Mouse (Mus musculus) inflammation-experienced regulatory T-cells, adult 6 months (primary cell): ENCODE results near the gene Bdh2. TPM values are rescaled to one million over a fixed set of nuclear protein-coding genes. Genes with fewer than 3 reads are reported as not detected.
A peak's percentile ranks its signal among the peaks of the same experiment; 100 is the strongest.

Source experiments
- ATAC-seq: one replicate; pipeline ENCODE4 v1.8.0; 2017
- polyA plus RNA-seq, 3 experiments: library from polyadenylated mRNA; unstranded; fragments of 100-300 nt; shearing (Covaris generic); gene quantifications; one replicate each; pipeline ENCODE4 v1.2.1; 2017

Gene Bdh2
- under 1 TPM in 1 of 3 experiments, not detected in 2; 0.77 TPM for polyA plus RNA-seq

- peak; percentile 92 for ATAC-seq
Observed at GRCm38 (mm10) chr3:135280669-135281415, at the start of gene Bdh2. Gene Bdh2 (plus strand): TSS chr3:135281221.

- no peak for ATAC-seq
Observed at GRCm38 (mm10) chr3:135232058-135232457, 49.0 kb upstream of the Bdh2 start.

GRCm38 (mm10) chr3:135232462-135232861, 48.6 kb upstream of the Bdh2 start:
- ATAC-seq: no peak

- peak; percentile 84 for ATAC-seq
Observed at GRCm38 (mm10) chr3:135245733-135246132, 35.3 kb upstream of the Bdh2 start.

GRCm38 (mm10) chr3:135246828-135247227, 34.2 kb upstream of the Bdh2 start:
- ATAC-seq: no peak

- no peak for ATAC-seq
Observed at GRCm38 (mm10) chr3:135249104-135249503, 31.9 kb upstream of the Bdh2 start.

GRCm38 (mm10) chr3:135251825-135252224, 29.2 kb upstream of the Bdh2 start:
- no peak for ATAC-seq

GRCm38 (mm10) chr3:135254784-135255183, 26.2 kb upstream of the Bdh2 start:
- no peak for ATAC-seq

GRCm38 (mm10) chr3:135258919-135259318, 22.1 kb upstream of the Bdh2 start:
- no peak for ATAC-seq

- ATAC-seq: no peak
Observed at GRCm38 (mm10) chr3:135260233-135260632, 20.8 kb upstream of the Bdh2 start.

- no peak for ATAC-seq
Observed at GRCm38 (mm10) chr3:135268616-135269015, 12.4 kb upstream of the Bdh2 start.

GRCm38 (mm10) chr3:135269391-135269990, 11.5 kb upstream of the Bdh2 start:
- ATAC-seq: no peak

GRCm38 (mm10) chr3:135272627-135273026, 8.4 kb upstream of the Bdh2 start:
- no peak for ATAC-seq

- no peak for ATAC-seq
Observed at GRCm38 (mm10) chr3:135273047-135273446, 8.0 kb upstream of the Bdh2 start.

- ATAC-seq: no peak
Observed at GRCm38 (mm10) chr3:135280160-135280559, 861 bp upstream of the Bdh2 start.

- no peak for ATAC-seq
Observed at GRCm38 (mm10) chr3:135281701-135282100, 680 bp downstream of the Bdh2 start.

GRCm38 (mm10) chr3:135285256-135285655, 4.2 kb downstream of the Bdh2 start:
- no peak for ATAC-seq

GRCm38 (mm10) chr3:135285807-135286206, 4.8 kb downstream of the Bdh2 start:
- ATAC-seq: no peak

GRCm38 (mm10) chr3:135288138-135288750, 7.2 kb downstream of the Bdh2 start:
- ATAC-seq: no peak

- ATAC-seq: no peak
Observed at GRCm38 (mm10) chr3:135289148-135289547, 8.1 kb downstream of the Bdh2 start.

GRCm38 (mm10) chr3:135290249-135290894, 9.4 kb downstream of the Bdh2 start:
- peak; percentile 92 for ATAC-seq

GRCm38 (mm10) chr3:135293703-135294102, 12.7 kb downstream of the Bdh2 start:
- ATAC-seq: no peak

GRCm38 (mm10) chr3:135295559-135295958, 14.5 kb downstream of the Bdh2 start:
- ATAC-seq: no peak
